Mouse (Mus musculus): ENCODE measurements around the gene Fam222b. TPM values are rescaled to one million over a fixed set of nuclear protein-coding genes. Genes with fewer than 3 reads are reported as not detected.
"Not testable (repeated sequence)": the region's sequence is repeated elsewhere in the genome, so short reads cannot be mapped to it uniquely, and the experiment has no call there.

Fam222b gene
- polyA plus RNA-seq, 1 experiment: 12.3 TPM

DNA sequence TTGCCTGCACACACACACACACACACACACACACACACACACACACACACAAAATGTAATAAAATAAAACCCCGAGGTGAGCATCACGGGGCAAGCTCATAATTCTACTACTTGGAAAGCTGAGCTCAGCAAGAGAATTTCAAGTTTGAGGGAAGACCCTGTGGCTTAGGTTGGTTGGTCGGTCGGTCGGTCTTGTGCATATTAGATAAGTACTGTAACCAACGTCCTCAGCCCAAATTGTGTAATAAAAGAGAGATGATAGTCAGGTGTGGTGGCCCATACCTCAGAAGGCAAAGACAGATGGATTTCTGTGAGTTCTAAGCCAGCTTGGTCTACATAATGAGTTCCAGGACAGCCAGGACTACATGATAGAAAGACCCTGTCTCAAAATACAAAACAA, 39.5 kb downstream of the Fam222b start:
- H3K4me3 ChIP-seq (replicated peaks; ENCODE audit: control insufficient read depth, low read depth, low read length): no peak overlapping the region
- WGBS: 43% methylated on average over 6 of the region's 6 CpGs
- TF ChIP-seq CTCF (IDR thresholded peaks at IDR 0.05; ENCODE audit: control insufficient read depth, insufficient read depth, low read length): no peak
- TF ChIP-seq POLR2A (IDR thresholded peaks at IDR 0.05; ENCODE audit: borderline replicate concordance, control insufficient read depth, low read depth, low read length): no peak
- peaks cover 8% of the 10 kb centered on the region for H3K4me1 ChIP-seq (ENCODE audit: control insufficient read depth, insufficient read depth, low read length)
- no peak overlapping the region for H3K27ac ChIP-seq (ENCODE audit: control insufficient read depth, insufficient read depth, low read depth, low read length, poor library complexity)

DNA sequence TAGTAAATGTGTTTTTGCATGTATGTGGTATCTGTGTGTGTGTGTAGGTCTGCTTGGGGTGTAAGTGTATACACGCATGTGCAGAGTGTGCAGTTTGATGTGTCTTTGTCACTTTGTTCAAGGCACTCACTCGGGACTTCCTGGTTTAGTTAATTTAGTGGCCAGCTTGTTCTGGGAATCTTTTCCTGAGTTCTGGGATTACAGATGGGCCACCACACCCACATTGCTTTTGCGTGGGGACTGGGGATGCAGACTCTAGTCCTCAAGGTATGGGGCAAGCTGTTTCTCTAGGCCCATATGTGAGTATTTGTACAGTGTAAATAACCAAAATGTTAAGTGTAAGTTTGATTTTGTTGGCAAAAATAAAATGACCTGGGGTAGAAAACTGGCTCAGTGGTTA, 39.9 kb downstream of the Fam222b start:
- no peak overlapping the region for H3K27ac ChIP-seq (ENCODE audit: control insufficient read depth, insufficient read depth, low read depth, low read length, poor library complexity)
- H3K4me3 ChIP-seq (replicated peaks; ENCODE audit: control insufficient read depth, low read depth, low read length): no peak overlapping the region
- no peak for TF ChIP-seq CTCF (IDR thresholded peaks at IDR 0.05; ENCODE audit: control insufficient read depth, insufficient read depth, low read length)
- no peak for TF ChIP-seq POLR2A (IDR thresholded peaks at IDR 0.05; ENCODE audit: borderline replicate concordance, control insufficient read depth, low read depth, low read length)
- peaks cover 8% of the 10 kb centered on the region for H3K4me1 ChIP-seq (ENCODE audit: control insufficient read depth, insufficient read depth, low read length)
- 68% methylated on average over 3 of the region's 3 CpGs for WGBS

- not testable (repeated sequence) for H3K4me1 ChIP-seq (ENCODE audit: control insufficient read depth, insufficient read depth, low read length); H3K27ac ChIP-seq (ENCODE audit: control insufficient read depth, insufficient read depth, low read depth, low read length, poor library complexity)
- peak overlapping the region; percentile 31 for H3K4me3 ChIP-seq (replicated peaks; ENCODE audit: control insufficient read depth, low read depth, low read length)
- 75% methylated on average over 7 of the region's 7 CpGs for WGBS
Observed at GRCm38 (mm10) chr11:78135314-78135713, 40.9 kb downstream of the Fam222b start.

- no peak overlapping the region for H3K27ac ChIP-seq (ENCODE audit: control insufficient read depth, insufficient read depth, low read depth, low read length, poor library complexity)
- no peak overlapping the region for H3K4me3 ChIP-seq (replicated peaks; ENCODE audit: control insufficient read depth, low read depth, low read length)
- H3K4me1 ChIP-seq (ENCODE audit: control insufficient read depth, insufficient read depth, low read length): peaks cover 8% of the 10 kb centered on the region
- TF ChIP-seq POLR2A (IDR thresholded peaks at IDR 0.05; ENCODE audit: borderline replicate concordance, control insufficient read depth, low read depth, low read length) (no peak), CTCF (IDR thresholded peaks at IDR 0.05; ENCODE audit: control insufficient read depth, insufficient read depth, low read length) (no peak)
- WGBS: 52% methylated on average over 1 of the region's 1 CpGs
Observed at GRCm38 (mm10) chr11:78136132-78136531, 41.7 kb downstream of the Fam222b start.

DNA sequence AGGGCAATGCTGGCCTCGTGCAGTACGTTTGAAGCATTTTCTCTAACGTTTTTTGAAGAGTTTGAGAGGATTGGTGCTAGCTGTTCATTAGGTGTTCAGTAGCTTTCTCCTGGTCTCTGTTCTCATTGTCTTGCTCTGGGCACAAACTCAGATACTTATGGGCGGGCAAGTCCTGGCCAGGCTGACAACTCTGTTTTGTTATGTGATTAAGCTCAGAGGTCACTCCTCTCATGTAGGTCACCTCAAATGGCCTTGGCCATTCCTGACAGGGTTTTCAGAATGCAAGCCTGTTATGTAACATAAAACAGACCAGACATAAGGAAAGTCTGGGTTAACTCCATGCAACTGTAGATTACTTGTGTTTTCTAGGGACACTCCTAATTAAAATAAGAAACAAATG, 43.1 kb downstream of the Fam222b start:
- Histone ChIP-seq H3K4me3 (replicated peaks; ENCODE audit: control insufficient read depth, low read depth, low read length) (no peak overlapping the region), H3K4me1 (ENCODE audit: control insufficient read depth, insufficient read depth, low read length) (peaks cover 8% of the 10 kb centered on the region), H3K27ac (ENCODE audit: control insufficient read depth, insufficient read depth, low read depth, low read length, poor library complexity) (no peak overlapping the region)
- TF ChIP-seq CTCF (IDR thresholded peaks at IDR 0.05; ENCODE audit: control insufficient read depth, insufficient read depth, low read length): no peak
- no peak for TF ChIP-seq POLR2A (IDR thresholded peaks at IDR 0.05; ENCODE audit: borderline replicate concordance, control insufficient read depth, low read depth, low read length)
- 86% methylated on average over 4 of the region's 4 CpGs for WGBS

- H3K4me3 ChIP-seq (replicated peaks; ENCODE audit: control insufficient read depth, low read depth, low read length): no peak overlapping the region
- TF ChIP-seq POLR2A (IDR thresholded peaks at IDR 0.05; ENCODE audit: borderline replicate concordance, control insufficient read depth, low read depth, low read length): no peak
- no peak for TF ChIP-seq CTCF (IDR thresholded peaks at IDR 0.05; ENCODE audit: control insufficient read depth, insufficient read depth, low read length)
- H3K27ac ChIP-seq (ENCODE audit: control insufficient read depth, insufficient read depth, low read depth, low read length, poor library complexity): no peak overlapping the region
- peaks cover 6% of the 10 kb centered on the region for H3K4me1 ChIP-seq (ENCODE audit: control insufficient read depth, insufficient read depth, low read length)
- 81% methylated on average over 3 of the region's 3 CpGs for WGBS
Observed at GRCm38 (mm10) chr11:78138023-78138422, 43.6 kb downstream of the Fam222b start.

DNA sequence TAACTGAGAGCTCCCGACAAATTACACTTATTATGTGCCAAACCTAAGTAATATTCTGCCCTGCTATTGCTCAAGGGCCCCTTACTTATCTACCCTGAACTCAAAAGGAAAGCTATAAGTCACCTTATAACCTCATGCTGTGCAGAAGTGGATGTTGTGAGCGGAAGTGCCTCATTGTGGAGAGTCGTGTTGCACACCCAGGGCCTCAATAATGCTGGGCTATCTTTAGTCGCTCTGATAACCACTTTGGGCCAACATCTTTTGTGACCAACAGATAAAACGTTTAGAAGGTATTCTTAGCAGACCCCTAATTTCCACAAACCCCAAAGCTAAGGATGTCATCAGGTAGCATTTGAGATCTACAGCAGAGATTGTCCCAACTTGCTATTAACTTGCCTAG, 46.2 kb downstream of the Fam222b start:
- 49% methylated on average over 5 of the region's 5 CpGs for WGBS
- no peak for TF ChIP-seq CTCF (IDR thresholded peaks at IDR 0.05; ENCODE audit: control insufficient read depth, insufficient read depth, low read length)
- no peak for TF ChIP-seq POLR2A (IDR thresholded peaks at IDR 0.05; ENCODE audit: borderline replicate concordance, control insufficient read depth, low read depth, low read length)
- Histone ChIP-seq H3K4me3 (replicated peaks; ENCODE audit: control insufficient read depth, low read depth, low read length) (no peak overlapping the region), H3K4me1 (ENCODE audit: control insufficient read depth, insufficient read depth, low read length) (no peaks in the 10 kb centered on the region), H3K27ac (ENCODE audit: control insufficient read depth, insufficient read depth, low read depth, low read length, poor library complexity) (no peak overlapping the region)

- TF ChIP-seq CTCF (IDR thresholded peaks at IDR 0.05; ENCODE audit: control insufficient read depth, insufficient read depth, low read length) (no peak), POLR2A (IDR thresholded peaks at IDR 0.05; ENCODE audit: borderline replicate concordance, control insufficient read depth, low read depth, low read length) (no peak)
- Histone ChIP-seq H3K4me1 (ENCODE audit: control insufficient read depth, insufficient read depth, low read length) (no peaks in the 10 kb centered on the region), H3K4me3 (replicated peaks; ENCODE audit: control insufficient read depth, low read depth, low read length) (no peak overlapping the region), H3K27ac (ENCODE audit: control insufficient read depth, insufficient read depth, low read depth, low read length, poor library complexity) (no peak overlapping the region)
- WGBS: 99% methylated on average over 2 of the region's 2 CpGs
Observed at GRCm38 (mm10) chr11:78143520-78143919, 49.1 kb downstream of the Fam222b start.

GRCm38 (mm10) chr11:78146168-78146567, 51.7 kb downstream of the Fam222b start:
- TF ChIP-seq POLR2A (IDR thresholded peaks at IDR 0.05; ENCODE audit: borderline replicate concordance, control insufficient read depth, low read depth, low read length) (no peak), CTCF (IDR thresholded peaks at IDR 0.05; ENCODE audit: control insufficient read depth, insufficient read depth, low read length) (peak; percentile 22; the same call in 1 of the 2 replicates)
- H3K27ac ChIP-seq (ENCODE audit: control insufficient read depth, insufficient read depth, low read depth, low read length, poor library complexity): no peak overlapping the region
- H3K4me1 ChIP-seq (ENCODE audit: control insufficient read depth, insufficient read depth, low read length): no peaks in the 10 kb centered on the region
- WGBS: 87% methylated on average over 5 of the region's 5 CpGs
- H3K4me3 ChIP-seq (replicated peaks; ENCODE audit: control insufficient read depth, low read depth, low read length): no peak overlapping the region
